11 mouse cellular contexts compared by ENCODE assay signal in genomic region chr3:151565664-151566621, GRCm38 (mm10).
DNase-seq lines count a peak whose midpoint lies in the region; TF ChIP-seq lines count a peak whose summit lies in the region.
"Had no signal": no experiment of that assay in that cellular context is flagged by ENCODE, and none has a peak within 500 bp of the region (broad histone marks: within the 10 kb centered on the region; RNA-seq: fewer than 3 reads in every experiment).

No protein-coding gene starts in this region.

- DNase-seq in gastrocnemius, adult 2 months, result no peak
- DNase-seq in gastrocnemius, postnatal 10 days, result no peak
- DNase-seq in left cerebral cortex, postnatal 14 days (ENCODE audit: low spot score in 2 of 2), result peak; percentile 6 to 10
- DNase-seq in left cerebral cortex, adult 18-20 months (ENCODE audit: low spot score in 2 of 2), result no peak
- DNase-seq in R1 (ENCODE audit: low read depth, low spot score), result peak; percentile 3
- peak; percentile 48 for DNase-seq in cerebellum, adult 8-10 months
- no peak for DNase-seq in embryo, embryonic 9.5 days (ENCODE audit: extremely low spot score)
- DNase-seq in heart, adult 8-10 months (ENCODE audit: low spot score), result no peak

- H3K27ac ChIP-seq in gastrocnemius, adult 2 months, result no peak overlapping the region
- H3K27ac ChIP-seq: embryonic facial prominence, embryonic 13.5 days; heart, embryonic 15.5 days; limb, embryonic 12.5 days had no signal

- peak overlapping the region; percentile 36 for H3K4me3 ChIP-seq in gastrocnemius, adult 2 months
- H3K4me3 ChIP-seq: embryonic facial prominence, embryonic 13.5 days; heart, embryonic 15.5 days; limb, embryonic 12.5 days had no signal

- TF ChIP-seq CTCF in gastrocnemius, adult 2 months (IDR thresholded peaks at IDR 0.05), result no peak

- intact Hi-C loops in gastrocnemius, adult 2 months (cut with DNase I), result no loop called here
- intact Hi-C loops in left cerebral cortex, postnatal 14 days (cut with DNase I), result loop anchor here (10.0 kb wide), 1 partner anchor 1181 kb away; no protein-coding TSS in a partner anchor

Comparison
In these comparisons a context has a peak if more than half of its experiments do, and no peak if none do; other contexts are left out.
1. DNase-seq: peak in left cerebral cortex, postnatal 14 days (2 of 2), R1 (single experiment) and cerebellum, adult 8-10 months (single experiment); none in gastrocnemius, adult 2 months (single experiment), gastrocnemius, postnatal 10 days (single experiment), left cerebral cortex, adult 18-20 months (0 of 2), embryo, embryonic 9.5 days (single experiment) and heart, adult 8-10 months (single experiment).